Mouse (Mus musculus) 416B (cell line): ENCODE results near the gene Amz2.
A peak's percentile ranks its signal among the peaks of the same experiment; 100 is the strongest.

ENCODE experiments used
- DNase-seq: peaks from one replicate; pipeline ENCODE4 v3.0.0; 2011; ENCODE audit warnings: low read depth

The Amz2 gene

DNA sequence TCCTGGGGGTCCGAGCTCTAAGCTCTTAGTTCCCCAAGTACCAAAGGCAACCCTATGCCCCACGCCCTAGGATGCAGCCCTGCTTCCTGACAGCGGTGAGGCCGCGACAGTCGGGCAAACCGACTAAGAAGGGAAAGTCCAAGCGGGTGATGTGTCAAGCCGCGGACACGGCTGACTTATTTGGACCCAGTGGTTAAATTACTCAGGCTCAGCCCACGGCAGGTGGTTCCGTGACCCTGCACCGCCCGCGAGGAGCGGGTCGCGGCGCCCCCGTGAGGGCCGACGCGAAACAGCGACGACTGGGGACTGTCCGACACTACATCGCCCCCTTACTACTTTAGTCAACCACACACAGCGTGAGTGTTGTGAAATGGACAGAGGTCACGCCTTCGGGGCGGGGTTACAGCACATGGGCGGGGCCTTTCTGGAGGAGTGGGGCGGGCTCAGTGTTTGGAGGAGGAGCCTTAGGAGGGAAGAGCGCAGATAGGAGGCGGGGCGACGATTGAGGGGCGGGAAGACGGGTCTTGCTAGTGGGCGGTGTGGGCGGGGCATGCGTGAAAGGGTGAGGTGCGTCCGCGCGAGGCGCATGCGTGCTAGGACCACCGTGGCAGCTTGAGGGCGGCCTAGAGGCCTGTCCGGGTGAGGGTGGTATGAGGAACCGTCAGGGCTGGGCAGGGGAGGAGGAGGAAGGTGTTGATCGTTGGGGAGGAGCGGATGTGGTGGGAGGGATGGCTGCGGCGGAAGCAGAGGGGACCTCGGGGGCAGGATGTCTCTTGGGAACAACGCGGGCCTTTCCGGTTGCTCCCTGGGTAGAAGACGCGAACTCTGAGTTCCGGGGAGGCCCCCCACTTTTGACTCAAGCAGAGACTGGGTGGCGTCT, at the start of gene Amz2:
Gene Amz2, plus strand, starts transcription at position 555 of the 880 bp plus-strand sequence.
- peak; percentile 100 for DNase-seq

DNA sequence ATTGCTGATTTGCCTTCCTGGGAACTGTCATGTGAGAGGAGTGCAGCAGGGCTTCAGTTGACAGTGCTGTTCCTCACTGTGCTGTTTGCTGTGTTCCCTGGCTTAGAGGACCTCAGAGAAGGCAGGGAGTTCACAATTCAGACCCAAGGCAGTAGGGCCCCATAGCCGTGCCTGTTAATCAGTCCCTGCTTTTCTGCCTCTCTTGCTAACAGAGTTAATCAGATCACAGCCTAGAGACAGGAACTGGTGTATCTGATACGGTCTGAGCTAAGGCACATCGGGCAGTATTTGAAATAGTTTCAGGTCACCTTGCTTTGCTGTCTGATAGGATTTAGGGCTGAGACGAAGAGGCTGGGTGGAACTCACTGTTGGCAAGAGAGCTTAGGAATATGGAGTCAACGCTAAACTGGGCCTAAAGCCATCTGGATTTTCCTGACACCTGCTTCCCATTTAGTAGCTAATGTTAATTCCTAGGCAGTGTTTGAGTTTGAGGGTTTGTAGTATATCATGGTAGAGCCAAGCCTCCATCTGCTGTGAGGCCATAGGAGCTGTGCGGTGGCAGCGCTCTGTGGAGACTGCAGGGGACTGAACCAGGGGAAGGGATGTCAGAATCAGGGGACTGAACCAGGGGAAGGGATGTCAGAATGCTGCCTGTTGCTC, 49.1 kb upstream of the Amz2 start:
- DNase-seq, result no peak

DNA sequence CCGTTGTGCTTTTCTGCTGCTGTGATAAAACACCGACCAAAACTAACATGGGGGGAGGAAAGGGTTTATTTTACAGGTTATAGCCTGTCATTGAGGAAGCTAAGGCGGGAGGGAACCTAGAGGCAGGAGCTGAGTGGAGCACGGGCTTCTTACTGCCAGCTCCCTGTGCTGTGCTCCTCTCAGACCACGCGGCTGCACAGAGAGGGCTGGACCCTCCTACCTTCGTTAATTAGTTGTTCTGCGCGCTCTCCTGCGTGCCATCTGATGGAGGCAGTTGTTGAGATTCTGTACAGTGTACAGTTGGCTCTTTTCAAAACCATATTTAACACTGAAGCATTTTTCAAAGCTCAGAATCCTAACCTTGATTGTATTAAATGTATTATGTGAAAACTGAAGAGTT, 48.3 kb upstream of the Amz2 start:
- no peak for DNase-seq

DNA sequence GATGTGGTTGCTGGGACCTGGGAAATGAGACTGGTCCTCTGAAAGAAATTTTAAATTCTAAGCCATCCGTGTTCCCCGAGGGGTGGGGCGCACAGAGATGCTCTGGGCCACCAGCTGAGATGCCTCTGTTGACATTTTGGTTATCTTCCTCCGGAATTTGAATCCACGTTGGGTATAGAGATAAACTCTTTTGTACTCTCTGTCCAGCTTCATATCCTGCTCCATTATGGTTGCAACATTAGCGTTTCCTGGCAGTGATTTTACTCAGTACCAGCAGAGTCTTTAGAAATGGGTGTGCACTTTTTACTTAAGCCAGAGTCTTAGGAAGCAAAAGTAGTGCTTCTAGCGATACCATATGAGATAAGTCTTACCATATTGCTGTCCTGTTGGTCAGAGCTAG, 47.7 kb upstream of the Amz2 start:
- peak; percentile 69 for DNase-seq

DNA sequence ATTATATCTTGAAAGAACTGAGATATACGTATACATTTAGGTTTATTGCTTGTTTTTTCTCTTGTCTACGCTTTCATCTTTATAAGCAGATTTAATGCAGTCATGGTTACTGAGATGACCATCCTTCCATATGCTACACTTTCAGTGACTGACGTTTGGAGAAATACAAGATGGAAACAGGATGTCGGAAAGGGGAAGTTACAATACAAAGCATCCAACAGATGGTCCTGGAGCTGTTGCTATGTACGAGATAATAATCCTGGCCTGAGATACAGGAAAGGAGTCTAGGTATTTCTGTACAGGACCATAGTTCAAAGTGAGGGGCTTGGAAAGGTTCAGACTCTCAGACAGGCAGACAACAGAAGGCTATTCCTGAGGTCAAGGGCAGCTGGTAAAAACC, 45.1 kb upstream of the Amz2 start:
- DNase-seq, result peak; percentile 58

DNA sequence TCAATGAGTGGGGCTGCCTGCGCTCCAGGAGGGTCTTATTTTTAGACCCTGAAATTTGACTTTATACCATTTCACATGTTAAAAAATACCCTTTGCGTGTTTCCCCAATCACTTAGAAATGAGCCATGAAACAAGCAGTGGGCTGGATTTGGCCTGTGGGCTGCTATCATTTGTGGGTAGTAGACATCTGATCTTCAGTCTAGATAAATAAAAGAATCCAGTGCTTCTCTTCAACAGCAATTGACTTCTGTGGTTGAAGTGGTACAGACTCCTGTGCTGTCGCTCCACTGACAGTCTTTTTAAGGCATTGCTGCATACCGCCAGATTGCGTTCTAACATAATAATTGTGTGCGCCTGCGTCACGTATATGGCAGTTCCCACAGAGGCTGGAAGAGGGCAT, 40.5 kb upstream of the Amz2 start:
- DNase-seq, result peak; percentile 39

DNA sequence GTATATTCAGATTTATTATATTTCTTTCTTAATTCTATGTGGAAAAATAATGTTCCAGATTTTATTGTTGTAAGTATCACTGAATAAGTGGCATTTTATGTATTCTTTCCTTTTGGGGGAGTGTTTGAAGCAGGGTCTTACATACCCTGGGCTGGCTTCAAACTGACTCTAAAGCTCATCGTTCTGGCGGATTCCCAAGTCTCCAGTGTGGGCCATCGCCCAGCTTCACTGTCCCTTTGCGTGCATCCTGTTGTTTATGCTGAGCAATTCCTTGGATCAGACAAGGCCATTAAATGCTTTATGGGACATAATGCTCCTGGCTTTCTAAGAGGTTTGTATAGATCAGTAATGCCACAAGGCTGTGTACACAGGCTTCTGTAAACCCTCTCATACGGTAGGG, 36.7 kb upstream of the Amz2 start:
- no peak for DNase-seq

DNA sequence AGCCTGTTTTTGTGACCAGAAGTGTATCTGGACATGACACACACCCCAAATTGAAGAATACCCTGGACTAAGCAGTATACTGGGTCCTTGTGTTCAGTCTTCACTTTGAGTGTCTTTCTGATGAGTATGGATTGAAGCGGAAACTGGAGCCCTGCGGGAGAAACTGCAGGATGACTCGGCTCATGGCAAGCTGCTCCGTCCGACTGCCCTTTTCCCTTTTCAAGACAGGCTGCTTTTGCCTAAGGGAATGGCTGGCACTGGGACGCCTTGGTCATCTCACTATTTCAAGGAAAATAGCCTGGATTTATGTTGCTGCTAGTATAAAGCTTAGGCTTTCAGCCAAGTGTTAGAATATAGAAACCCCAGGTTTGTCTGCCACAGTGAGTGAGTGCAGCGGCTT, 34.5 kb upstream of the Amz2 start:
- no peak for DNase-seq

DNA sequence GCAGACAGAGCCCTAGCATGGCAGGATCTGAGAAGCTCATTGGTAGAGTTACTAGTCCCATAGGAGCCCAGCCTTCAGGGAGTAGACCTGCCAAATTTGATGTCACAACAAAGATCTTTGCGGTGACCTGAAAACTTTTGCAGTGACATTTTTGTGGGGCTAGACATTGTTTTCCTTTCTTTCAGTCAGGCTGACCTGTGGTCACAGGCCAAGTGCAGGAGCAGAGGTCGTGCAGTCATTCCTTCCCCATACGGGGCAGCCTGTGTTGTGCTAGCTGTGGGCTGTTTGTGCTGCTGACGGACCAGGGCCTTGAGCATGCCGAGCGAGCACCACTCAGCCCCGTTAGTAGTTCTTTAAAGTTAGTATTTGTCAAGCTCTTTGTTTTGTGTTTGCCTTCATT, 34.0 kb upstream of the Amz2 start:
- DNase-seq, result no peak

DNA sequence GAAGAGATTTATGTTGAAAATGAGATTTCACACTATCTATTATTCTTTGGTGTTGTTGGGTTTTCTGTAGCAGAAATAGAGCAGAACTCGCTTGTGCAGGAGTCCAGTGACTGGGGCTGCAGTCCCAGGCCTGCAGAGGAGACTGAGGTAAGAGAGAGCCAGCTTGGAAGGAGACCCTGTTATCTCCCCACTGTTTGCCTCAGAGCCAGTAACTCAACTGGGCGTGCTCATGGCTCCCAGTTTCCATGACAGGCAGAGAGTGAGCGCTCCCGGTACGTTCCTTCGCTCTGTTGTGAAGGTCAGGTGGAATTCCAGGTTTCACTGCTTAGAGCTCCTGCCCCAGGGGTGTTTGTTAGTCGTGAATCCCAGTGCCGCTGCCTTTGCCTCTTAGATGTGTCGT, 33.1 kb upstream of the Amz2 start:
- no peak for DNase-seq

DNA sequence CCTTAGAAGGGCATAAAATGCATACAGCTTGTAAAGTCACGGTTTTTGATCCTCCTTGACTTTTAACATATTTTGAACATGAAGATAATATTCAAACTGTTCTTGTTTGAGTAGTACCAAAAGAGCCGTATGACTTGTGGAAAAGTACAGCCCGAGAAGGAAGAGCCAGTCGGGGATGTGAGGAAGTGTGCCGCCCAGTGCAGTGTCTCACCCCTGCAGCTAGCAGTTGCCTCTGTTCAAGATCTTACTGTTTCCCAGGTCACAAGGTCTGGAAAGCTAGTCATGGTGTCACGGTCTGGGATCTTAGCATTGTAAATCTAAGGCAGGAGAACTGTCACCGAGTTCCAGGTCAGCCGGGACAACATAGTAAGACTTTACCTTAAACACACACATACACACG, 31.0 kb upstream of the Amz2 start:
- DNase-seq, result no peak

DNA sequence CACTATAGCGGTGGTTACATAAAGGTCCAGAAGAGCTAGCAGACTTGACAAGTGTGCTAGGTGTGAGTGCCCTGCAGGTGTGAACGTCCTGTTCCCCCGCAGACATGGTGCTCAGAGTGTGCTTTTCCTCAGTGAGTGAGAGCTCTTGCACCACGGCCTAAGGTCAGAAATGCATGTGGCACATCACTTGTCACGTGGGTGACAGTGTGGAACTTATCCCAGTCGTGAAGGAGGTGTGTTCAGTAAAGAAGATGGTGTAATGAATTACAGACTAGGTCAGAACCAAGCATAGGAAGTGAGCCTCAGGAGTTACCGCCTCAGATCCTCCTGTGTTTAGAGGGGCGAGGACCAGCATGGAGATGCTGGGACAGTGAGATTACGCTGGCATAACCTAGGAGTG, 30.5 kb upstream of the Amz2 start:
- DNase-seq, result no peak

DNA sequence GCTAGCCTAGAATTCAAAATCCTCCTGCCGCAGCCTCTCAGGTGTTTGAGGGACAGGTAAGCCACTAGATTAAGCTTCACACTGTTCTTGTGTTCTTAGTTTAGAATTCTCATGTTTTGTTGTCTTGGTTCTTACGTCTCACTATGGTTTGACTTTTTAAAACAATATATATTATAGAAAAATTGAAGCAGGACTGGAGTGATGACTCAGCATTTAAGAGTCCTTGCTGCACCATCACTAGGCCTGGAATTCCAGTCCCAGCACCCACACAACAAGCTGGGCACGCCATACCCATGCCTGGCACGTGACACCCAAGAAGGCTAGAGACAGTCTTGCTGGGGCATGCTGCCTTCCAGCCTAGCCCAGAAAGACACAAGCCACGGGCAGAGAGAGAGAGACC, 19.3 kb upstream of the Amz2 start:
- no peak for DNase-seq

DNA sequence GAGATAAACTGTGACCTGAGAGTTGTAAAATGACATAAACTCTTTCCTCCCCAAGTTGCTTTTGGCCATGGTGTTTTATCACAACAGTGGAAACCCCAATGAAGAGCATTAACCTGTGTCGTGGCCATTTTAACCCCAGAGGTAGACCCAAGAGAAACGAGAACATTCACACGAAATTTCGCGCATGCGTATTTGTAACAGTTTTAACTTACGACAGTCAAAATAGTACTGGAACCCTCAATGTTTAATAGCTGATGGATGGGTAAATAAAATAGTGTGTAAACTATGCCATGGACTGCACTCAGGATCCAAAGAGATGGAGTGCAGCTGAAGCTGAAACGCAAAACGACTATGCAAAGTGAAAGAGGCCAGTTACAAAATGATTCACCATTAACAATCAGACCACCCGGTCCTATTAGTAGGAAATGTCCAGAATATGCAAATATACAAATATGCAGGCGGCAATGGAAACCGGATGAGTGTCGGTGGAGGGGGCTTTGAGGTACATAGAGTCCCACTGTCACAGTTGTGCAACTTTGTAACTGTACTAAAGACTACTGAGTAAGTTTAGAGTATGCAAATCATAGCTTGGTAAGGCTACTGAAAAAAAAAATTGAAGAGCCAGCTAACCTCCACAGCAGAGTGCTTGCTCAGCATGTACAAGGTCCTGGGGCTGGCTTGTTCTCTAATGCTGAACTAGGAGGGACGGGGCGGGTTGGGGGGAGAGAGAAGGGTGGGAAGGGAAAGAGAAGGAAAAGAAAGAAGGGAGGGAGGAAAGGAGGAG, 15.4 kb upstream of the Amz2 start:
- no peak for DNase-seq

DNA sequence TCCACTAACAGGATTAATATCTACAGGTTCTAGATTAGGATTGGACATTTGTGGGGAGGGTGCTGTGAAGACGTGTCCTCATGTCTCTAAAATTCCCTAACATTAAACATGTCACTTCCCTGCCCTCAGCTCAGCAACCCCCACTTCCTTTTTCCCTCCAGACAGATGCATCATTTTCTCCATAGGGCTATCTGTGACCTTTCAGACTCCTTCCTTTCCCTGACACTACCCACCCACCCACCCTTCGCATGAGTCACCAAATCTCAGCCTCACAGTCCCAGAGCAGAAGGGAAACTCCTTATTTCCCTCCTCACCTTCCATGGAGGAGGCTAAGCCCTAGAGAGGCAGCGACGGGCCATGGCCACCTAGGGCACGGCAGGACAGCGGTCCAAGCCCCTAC, 12.1 kb upstream of the Amz2 start, which contains the start of gene 9930022D16Rik:
Gene 9930022D16Rik, plus strand, starts transcription at position 301 of the 400 bp plus-strand sequence.
- no peak for DNase-seq

DNA sequence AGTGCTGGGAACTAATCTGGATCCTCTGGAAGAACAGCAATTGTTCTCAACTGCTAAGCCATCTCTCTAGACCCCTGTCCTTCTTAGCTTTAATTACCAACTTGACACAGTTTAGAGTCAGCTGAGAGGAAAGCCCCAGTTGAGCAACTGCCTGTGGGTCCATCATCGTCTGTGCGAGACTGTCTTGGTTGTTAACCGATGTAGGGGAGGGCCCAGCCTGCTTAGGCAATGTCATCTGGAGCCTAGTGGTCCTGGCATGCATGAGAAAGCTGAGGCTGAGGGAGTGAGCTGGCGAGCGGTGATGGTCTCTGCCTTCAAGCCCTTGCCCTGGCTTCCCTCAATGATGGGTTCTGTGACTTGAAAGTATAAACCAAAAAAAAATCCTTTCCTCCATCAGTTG, 10.9 kb upstream of the Amz2 start:
- DNase-seq, result no peak

DNA sequence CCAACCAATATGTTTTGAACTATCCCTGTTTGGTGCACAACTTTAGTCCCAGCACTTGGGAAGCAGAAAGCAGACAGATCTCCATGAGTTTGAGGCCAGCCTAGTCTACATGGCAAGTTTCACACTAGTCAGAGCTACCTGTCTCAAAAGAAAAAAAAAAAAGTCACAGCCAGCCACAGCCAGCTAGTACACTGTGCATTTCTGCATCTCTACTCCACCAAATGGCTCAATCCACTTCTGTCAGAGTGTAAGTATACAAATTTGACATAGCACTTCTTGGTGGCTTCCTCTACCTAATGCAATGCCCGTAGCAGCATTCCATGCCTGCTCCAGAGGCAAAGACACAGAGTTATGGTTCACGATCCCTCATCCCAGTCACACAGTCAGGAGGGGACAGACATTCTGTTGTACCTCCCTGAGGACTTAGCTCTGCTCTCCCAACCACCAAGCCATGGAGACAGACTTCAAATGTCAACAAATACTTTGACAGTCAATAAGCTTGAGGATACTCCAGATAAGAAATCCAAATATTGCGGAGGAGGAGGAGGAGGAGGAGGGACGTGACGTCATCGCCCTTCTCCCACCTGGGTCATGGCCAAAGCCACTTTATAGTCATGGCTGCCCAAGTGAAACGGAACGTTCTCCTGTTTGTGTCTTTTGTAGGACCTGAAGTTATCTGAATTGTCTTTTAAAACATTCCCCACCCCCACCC, 8.9 kb upstream of the Amz2 start:
- no peak for DNase-seq

DNA sequence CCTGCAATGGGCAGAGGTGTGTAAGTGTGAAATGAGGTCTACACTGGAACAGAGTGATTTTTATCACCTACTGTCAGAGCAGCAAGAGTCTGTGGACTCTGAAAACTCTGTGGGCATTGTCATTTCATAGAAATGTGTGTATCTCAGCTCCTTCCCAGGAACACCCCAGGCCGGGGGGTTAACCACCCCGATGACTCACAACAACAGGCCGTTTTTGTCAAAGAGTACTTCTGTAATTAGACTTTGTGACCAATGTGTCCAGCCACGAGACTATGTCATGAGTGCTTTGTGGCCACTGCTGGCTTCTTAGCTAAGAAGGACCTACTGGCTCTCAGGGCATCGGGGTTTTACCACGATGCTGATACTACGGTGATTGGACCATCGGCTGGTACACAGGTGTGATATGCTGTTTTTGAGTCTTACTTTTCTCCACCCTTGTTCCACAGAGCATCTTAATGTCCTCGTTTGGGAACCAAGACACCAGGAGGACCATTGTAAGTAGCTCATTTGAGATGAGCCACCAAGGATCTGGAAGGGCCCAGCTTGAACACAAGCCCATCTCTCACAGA, 8.2 kb upstream of the Amz2 start:
- DNase-seq, result peak; percentile 93

DNA sequence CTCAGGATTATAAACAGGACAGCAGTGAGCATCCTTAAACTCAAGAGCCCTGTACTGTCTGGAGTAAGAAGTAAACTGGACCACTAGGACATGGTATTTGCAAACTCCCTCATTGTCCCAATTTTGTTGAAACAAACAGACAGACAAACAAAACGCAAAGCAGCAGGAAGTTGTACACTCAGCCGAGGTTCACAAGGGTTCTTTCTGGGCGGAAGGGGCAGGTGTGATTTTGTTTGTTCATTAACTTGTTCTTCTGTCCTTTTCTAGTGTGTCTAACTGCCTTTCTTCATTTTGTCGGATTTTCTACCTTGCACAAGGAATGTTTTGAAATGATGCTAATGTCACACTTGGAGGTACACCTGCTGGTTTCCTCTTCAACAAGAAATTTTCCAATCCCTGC, 6.3 kb upstream of the Amz2 start:
- DNase-seq, result no peak

DNA sequence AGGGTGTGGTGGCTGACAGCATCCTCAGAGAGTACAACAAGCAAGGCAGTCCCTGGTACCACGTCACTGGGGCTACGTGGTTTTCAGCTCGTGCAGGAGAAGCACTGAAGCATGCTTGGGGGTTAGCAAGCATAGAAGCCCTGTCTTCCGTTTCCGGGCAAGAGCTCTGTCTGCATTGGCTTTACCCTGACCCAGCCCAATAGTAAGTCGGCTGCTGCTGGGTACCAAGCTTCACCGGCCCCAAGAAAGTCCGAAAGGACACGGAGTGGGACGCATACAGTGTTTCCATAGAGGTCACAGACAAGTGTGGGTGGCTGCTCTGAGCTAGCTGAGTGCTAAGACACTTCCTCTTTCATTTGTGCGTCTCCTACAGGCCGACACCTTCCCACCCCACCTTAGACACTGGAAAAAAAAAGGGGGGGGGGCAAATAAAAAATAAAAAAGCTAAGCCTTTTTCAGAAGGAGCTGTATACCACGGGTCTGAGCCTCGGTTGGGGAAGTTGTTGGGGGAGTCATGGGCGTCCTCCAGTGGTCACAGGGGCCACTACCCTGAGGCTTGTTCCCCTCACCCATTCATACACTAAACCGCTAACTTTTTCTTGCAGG, 5.7 kb upstream of the Amz2 start:
- DNase-seq, result peak; percentile 87

DNA sequence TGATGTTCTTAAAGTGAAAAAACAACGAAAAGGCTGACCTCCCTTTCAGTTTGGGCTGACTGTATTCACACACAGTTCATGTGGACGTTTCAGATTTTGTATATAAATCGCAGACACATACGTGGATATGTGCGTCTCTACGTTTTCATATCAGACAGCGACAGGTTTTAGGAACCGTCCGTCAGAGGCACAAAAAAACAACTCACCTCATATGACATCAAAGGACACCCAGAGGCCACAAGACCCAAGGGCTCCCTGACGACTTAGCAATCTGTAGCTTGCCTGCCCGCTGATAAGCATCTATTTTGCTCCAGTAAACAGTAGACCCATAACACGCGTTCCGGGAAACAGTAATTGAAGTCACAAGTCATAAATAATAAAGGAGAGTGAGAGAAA, 5.2 kb upstream of the Amz2 start:
- DNase-seq, result no peak
